Mouse (Mus musculus): ENCODE results near the gene Dlg2. TPM values are rescaled to one million over a fixed set of nuclear protein-coding genes. Genes with fewer than 3 reads are reported as not detected.

Gene Dlg2
- polyA plus RNA-seq, 1 experiment, result 2.1 TPM

GRCm38 (mm10) chr7:91089211-91089930 lies 612.9 kb downstream of the Dlg2 start:
- DNase-seq (ENCODE audit: low spot score), result no peak

GRCm38 (mm10) chr7:91090317-91090829 lies 613.9 kb downstream of the Dlg2 start:
- DNase-seq (ENCODE audit: low spot score), result no peak

GRCm38 (mm10) chr7:91090830-91091683 lies 614.6 kb downstream of the Dlg2 start:
- DNase-seq (ENCODE audit: low spot score), result no peak

GRCm38 (mm10) chr7:91096467-91096866 lies 620.0 kb downstream of the Dlg2 start:
- DNase-seq (ENCODE audit: low spot score), result no peak

GRCm38 (mm10) chr7:91098521-91098920 lies 622.0 kb downstream of the Dlg2 start:
- no peak for DNase-seq (ENCODE audit: low spot score)

GRCm38 (mm10) chr7:91109575-91109974 lies 633.1 kb downstream of the Dlg2 start:
- DNase-seq (ENCODE audit: low spot score), result no peak

- no peak for DNase-seq (ENCODE audit: low spot score)
Measured at GRCm38 (mm10) chr7:91132128-91132527, 655.7 kb downstream of the Dlg2 start.

- no peak for DNase-seq (ENCODE audit: low spot score)
Measured at GRCm38 (mm10) chr7:91154096-91154495, 677.6 kb downstream of the Dlg2 start.

- no peak for DNase-seq (ENCODE audit: low spot score)
Measured at GRCm38 (mm10) chr7:91159144-91159543, 682.7 kb downstream of the Dlg2 start.

- DNase-seq (ENCODE audit: low spot score), result no peak
Measured at GRCm38 (mm10) chr7:91161643-91162175, 685.2 kb downstream of the Dlg2 start.

- DNase-seq (ENCODE audit: low spot score), result no peak
Measured at GRCm38 (mm10) chr7:91173560-91173959, 697.1 kb downstream of the Dlg2 start.

- no peak for DNase-seq (ENCODE audit: low spot score)
Measured at GRCm38 (mm10) chr7:91188211-91188610, 711.7 kb downstream of the Dlg2 start.

- no peak for DNase-seq (ENCODE audit: low spot score)
Measured at GRCm38 (mm10) chr7:91199372-91199771, 722.9 kb downstream of the Dlg2 start.

- DNase-seq (ENCODE audit: low spot score), result no peak
Measured at GRCm38 (mm10) chr7:91208083-91208852, 731.8 kb downstream of the Dlg2 start.

GRCm38 (mm10) chr7:91208973-91209372 lies 732.5 kb downstream of the Dlg2 start:
- DNase-seq (ENCODE audit: low spot score), result no peak

GRCm38 (mm10) chr7:91212236-91212635 lies 735.8 kb downstream of the Dlg2 start:
- no peak for DNase-seq (ENCODE audit: low spot score)

- no peak for DNase-seq (ENCODE audit: low spot score)
Measured at GRCm38 (mm10) chr7:91214921-91215320, 738.4 kb downstream of the Dlg2 start.

- DNase-seq (ENCODE audit: low spot score), result no peak
Measured at GRCm38 (mm10) chr7:91218321-91218987, 742.0 kb downstream of the Dlg2 start.

- no peak for DNase-seq (ENCODE audit: low spot score)
Measured at GRCm38 (mm10) chr7:91226442-91226841, 750.0 kb downstream of the Dlg2 start.

- no peak for DNase-seq (ENCODE audit: low spot score)
Measured at GRCm38 (mm10) chr7:91241718-91242117, 765.2 kb downstream of the Dlg2 start.

- no peak for DNase-seq (ENCODE audit: low spot score)
Measured at GRCm38 (mm10) chr7:91261672-91262030, 785.2 kb downstream of the Dlg2 start.

Measured in urinary bladder, adult 2 months (tissue).